In the genomic region with DNA sequence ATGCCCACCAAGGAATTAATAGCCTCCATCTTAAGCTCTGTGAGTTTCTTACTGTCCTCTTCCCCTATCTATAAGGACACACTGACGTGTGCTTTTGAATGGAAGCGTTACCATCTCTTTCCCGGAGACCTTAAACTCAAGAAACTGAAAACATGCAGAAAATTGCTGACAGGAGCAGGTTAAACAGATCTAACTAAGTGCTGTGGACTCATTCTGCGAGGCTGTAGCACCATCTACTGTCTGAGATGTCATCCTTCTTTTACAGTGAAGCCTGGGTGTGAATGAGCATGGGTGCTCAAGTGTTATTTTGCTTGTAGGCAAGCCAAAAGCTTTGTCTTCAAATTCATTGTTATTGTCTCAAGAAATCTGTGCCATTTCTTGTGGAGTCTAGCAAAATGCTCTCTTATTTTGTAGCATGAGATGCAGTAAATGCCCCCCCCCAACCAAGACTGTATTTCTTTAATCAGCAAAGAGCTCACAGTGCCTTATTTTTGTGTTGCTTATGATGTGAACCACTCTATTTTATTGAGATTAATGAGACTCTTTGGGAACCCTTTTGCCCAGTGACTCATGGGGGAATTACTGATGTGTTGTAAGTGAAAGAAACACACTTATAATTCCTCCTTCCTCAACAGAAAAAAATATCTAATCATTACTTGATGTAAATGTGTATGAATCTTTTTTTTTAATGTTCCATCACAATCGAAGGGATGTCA, we compare ENCODE assay signal across 8 mouse cellular contexts.
A peak's percentile ranks its signal among the peaks of the same experiment; 100 is the strongest.
DNase-seq lines count a peak whose midpoint lies in the region; ATAC-seq and TF ChIP-seq lines count a peak whose summit lies in the region.

No protein-coding gene starts in this region.

- intact Hi-C loops in heart, postnatal 10 days (cut with DNase I) = no loop called here

- H3K27ac ChIP-seq in lung, embryonic 14.5 days (ENCODE audit: low read depth) = no peak overlapping the region
- H3K27ac ChIP-seq in stomach, postnatal 0 days (replicated peaks) = no peak overlapping the region

- H3K4me3 ChIP-seq in lung, embryonic 14.5 days (ENCODE audit: low read depth, low read length) = no peak overlapping the region
- no peak overlapping the region for H3K4me3 ChIP-seq in stomach, postnatal 0 days (ENCODE audit: low read depth, low read length)

- peak; percentile 79 for ATAC-seq in lung, embryonic 14.5 days (ENCODE audit: insufficient read depth)
- no peak for ATAC-seq in stomach, postnatal 0 days (ENCODE audit: low FRiP score, low TSS enrichment)
- ATAC-seq in inflammation-experienced regulatory T-cells, adult 6 months = no peak

- H3K4me1 ChIP-seq in lung, embryonic 14.5 days (ENCODE audit: insufficient read depth) = no peaks in the 10 kb centered on the region
- no peaks in the 10 kb centered on the region for H3K4me1 ChIP-seq in stomach, postnatal 0 days (replicated peaks; ENCODE audit: control insufficient read depth, insufficient read depth)

- no peak overlapping the region for H3K9ac ChIP-seq in lung, embryonic 14.5 days
- H3K9ac ChIP-seq in stomach, postnatal 0 days (ENCODE audit: low read length) = no peak overlapping the region

- no peak for TF ChIP-seq EP300 in stomach, postnatal 0 days (optimal IDR thresholded peaks at IDR 0.05)

- 25% methylated on average over 5 of the region's 5 CpGs for WGBS in lung, embryonic 14.5 days
- 32% methylated on average over 5 of the region's 5 CpGs for WGBS in stomach, postnatal 0 days

- no peaks in the 10 kb centered on the region for H3K9me3 ChIP-seq in lung, embryonic 14.5 days (ENCODE audit: low read depth, low read length)
- H3K9me3 ChIP-seq in stomach, postnatal 0 days (ENCODE audit: control insufficient read depth, low read length) = no peaks in the 10 kb centered on the region

- peak; percentile 84 for DNase-seq in lung, embryonic 14.5 days
- no peak for DNase-seq in lung, adult 18-20 months
- DNase-seq in cerebellum, postnatal 25 days = peak; percentile 63 to 78
- peak; percentile 45 to 55 for DNase-seq in heart, postnatal 10 days
- peak; percentile 36 to 80 for DNase-seq in layer of hippocampus, adult 18-20 months (ENCODE audit: low spot score in 2 of 2)
- DNase-seq in lung, postnatal 36 days = peak; percentile 28
- peak; percentile 29 for DNase-seq in stomach, postnatal 0 days (ENCODE audit: low spot score)

- no peaks in the 10 kb centered on the region for H3K27me3 ChIP-seq in lung, embryonic 14.5 days (ENCODE audit: insufficient read depth, low read length)
- no peaks in the 10 kb centered on the region; the same call in 1 of the 2 replicates for H3K27me3 ChIP-seq in stomach, postnatal 0 days (ENCODE audit: control insufficient read depth, insufficient read depth, low read length)

- H3K36me3 ChIP-seq in lung, embryonic 14.5 days (ENCODE audit: insufficient read depth) = no peaks in the 10 kb centered on the region
- no peaks in the 10 kb centered on the region for H3K36me3 ChIP-seq in stomach, postnatal 0 days (ENCODE audit: control insufficient read depth, insufficient read depth, low read length)

- H3K4me2 ChIP-seq in lung, embryonic 14.5 days = 0 out of 2 replicates have a peak overlapping the region, but pooled peaks have one; percentile 12
- no peak overlapping the region for H3K4me2 ChIP-seq in stomach, postnatal 0 days (replicated peaks; ENCODE audit: low read depth)

- peak; percentile 76 for TF ChIP-seq CTCF in lung, embryonic 14.5 days (IDR thresholded peaks at IDR 0.05; ENCODE audit: low read depth)
- peak; percentile 86 for TF ChIP-seq CTCF in stomach, postnatal 0 days (IDR thresholded peaks at IDR 0.05; ENCODE audit: low read depth)

Comparison
In these comparisons a context has a peak if more than half of its experiments do, and no peak if none do; other contexts are left out.
1. DNase-seq: peak in lung, embryonic 14.5 days (single experiment), cerebellum, postnatal 25 days (2 of 2), heart, postnatal 10 days (2 of 2), layer of hippocampus, adult 18-20 months (2 of 2), lung, postnatal 36 days (single experiment) and stomach, postnatal 0 days (single experiment); none in lung, adult 18-20 months (0 of 2).